Mouse (Mus musculus) forebrain, embryonic 14.5 days (tissue): Measurements from ENCODE around the gene Armh1. TPM values are rescaled to one million over a fixed set of nuclear protein-coding genes. Genes with fewer than 3 reads are reported as not detected.

ENCODE experiments used
- ATAC-seq: fragments of 200-750 bp; cut with Nextera tagmentation; 2 replicates; pipeline ENCODE4 v1.8.0; 2017; ENCODE audit warnings: mild to moderate bottlenecking, moderate library complexity
- DNase-seq: peaks from one replicate; pipeline ENCODE4 v3.0.0-alpha.2; 2015; ENCODE audit warnings: low spot score
- H3K27ac ChIP-seq: fragments of 300-500 bp; sonication (generic); 2 replicates; pipeline ENCODE4 v1.5.1; 2014; ENCODE audit warnings: low read depth, mild to moderate bottlenecking, control low read depth, low read length, moderate library complexity
- H3K27me3 ChIP-seq: fragments of 300-500 bp; sonication (generic); replicated peaks from 2 replicates; pipeline ENCODE4 v1.6.1; 2014; ENCODE audit warnings: low read length, control low read depth, mixed read lengths; ENCODE audit not compliant: control insufficient read depth, insufficient read depth
- H3K36me3 ChIP-seq: fragments of 300-500 bp; sonication (generic); 2 replicates; pipeline ENCODE4 v1.6.1; 2014; ENCODE audit warnings: low read length, control low read depth; ENCODE audit not compliant: control insufficient read depth, insufficient read depth
- H3K4me1 ChIP-seq: fragments of 300-500 bp; sonication (generic); 2 replicates; pipeline ENCODE4 v1.6.1; 2014; ENCODE audit warnings: antibody characterized with exemption, low read length, control low read depth; ENCODE audit not compliant: control insufficient read depth, insufficient read depth
- H3K4me2 ChIP-seq: fragments of 300-500 bp; sonication (generic); 2 replicates; pipeline ENCODE4 v1.6.1; 2014; ENCODE audit warnings: mild to moderate bottlenecking, control low read depth, low read length
- H3K4me3 ChIP-seq: fragments of 300-500 bp; sonication (generic); 2 replicates; pipeline ENCODE4 v1.5.1; 2014; ENCODE audit warnings: low read depth, low read length, control low read depth
- H3K9ac ChIP-seq: fragments of 300-500 bp; sonication (generic); 2 replicates; pipeline ENCODE4 v1.6.1; 2014; ENCODE audit warnings: mild to moderate bottlenecking, low read length, control low read depth, moderate library complexity
- H3K9me3 ChIP-seq: fragments of 300-500 bp; sonication (generic); replicated peaks from 2 replicates; pipeline ENCODE4 v1.6.1; 2016; ENCODE audit warnings: low read length, control low read depth, mixed read lengths; ENCODE audit not compliant: control insufficient read depth
- WGBS: fragments of 180-500 bp; shearing (Covaris S2); extraction: QIAGEN DNeasy Blood & Tissue Kit; methylation state at CpG from one replicate; pipeline ENCODE4 v1.1.7; 2014; 5-methylcytosine and 5-hydroxymethylcytosine counted together
- polyA plus RNA-seq: library from polyadenylated mRNA; unstranded; fragments of >200 nt; fragmentation: Nextera tagmentation; extraction: Ambion mirVana; gene quantifications from 2 replicates; pipeline ENCODE4 v1.2.1, GENCODE M21; 2014

Gene Armh1
- polyA plus RNA-seq, 1 experiment from 2014 or later, result 0.81 TPM

- no peaks in the 10 kb centered on the region for H3K27me3 ChIP-seq
- ATAC-seq, result no peak
- no peak overlapping the region for H3K4me2 ChIP-seq
- no peaks in the 10 kb centered on the region for H3K9me3 ChIP-seq
- H3K9ac ChIP-seq, result no peak overlapping the region
- no peak for DNase-seq
- no peaks in the 10 kb centered on the region for H3K36me3 ChIP-seq
- WGBS, result 42% methylated on average over 6 of the region's 6 CpGs
- H3K4me3 ChIP-seq, result no peak overlapping the region
- peaks cover 5% of the 10 kb centered on the region for H3K4me1 ChIP-seq
- H3K27ac ChIP-seq, result no peak overlapping the region
Measured at GRCm38 (mm10) chr4:117254672-117255071, 2.7 kb upstream of the Armh1 start.

GRCm38 (mm10) chr4:117254017-117254627, 2.2 kb upstream of the Armh1 start:
- Histone ChIP-seq H3K9me3 (no peaks in the 10 kb centered on the region), H3K27me3 (no peaks in the 10 kb centered on the region), H3K36me3 (no peaks in the 10 kb centered on the region), H3K9ac (no peak overlapping the region), H3K4me1 (peaks cover 5% of the 10 kb centered on the region), H3K4me3 (no peak overlapping the region), H3K4me2 (no peak overlapping the region), H3K27ac (no peak overlapping the region)
- DNase-seq (no peak), ATAC-seq (no peak)
- 71% methylated on average over 5 of the region's 5 CpGs for WGBS

GRCm38 (mm10) chr4:117253218-117254016, 1.5 kb upstream of the Armh1 start:
- H3K4me2 ChIP-seq, result no peak overlapping the region
- no peak overlapping the region for H3K4me3 ChIP-seq
- ATAC-seq, result no peak

GRCm38 (mm10) chr4:117252755-117253154, 830 bp upstream of the Armh1 start:
- no peak for ATAC-seq
- no peak for DNase-seq
- H3K27ac ChIP-seq, result no peak overlapping the region
- no peaks in the 10 kb centered on the region for H3K9me3 ChIP-seq
- H3K27me3 ChIP-seq, result no peaks in the 10 kb centered on the region
- H3K9ac ChIP-seq, result no peak overlapping the region; the same call in 1 of the 2 replicates
- peak overlapping the region; percentile 63 for H3K4me2 ChIP-seq
- peaks cover 5% of the 10 kb centered on the region for H3K4me1 ChIP-seq
- 85% methylated on average over 5 of the region's 5 CpGs for WGBS
- H3K36me3 ChIP-seq, result no peaks in the 10 kb centered on the region
- H3K4me3 ChIP-seq, result peak overlapping the region; percentile 49; the same call in 1 of the 2 replicates

More at GRCm38 (mm10) chr4:117253218-117254016, 1.5 kb upstream of the Armh1 start:
- Histone ChIP-seq H3K4me1 (peaks cover 5% of the 10 kb centered on the region), H3K27ac (no peak overlapping the region), H3K36me3 (no peaks in the 10 kb centered on the region), H3K9me3 (no peaks in the 10 kb centered on the region), H3K9ac (no peak overlapping the region), H3K27me3 (no peaks in the 10 kb centered on the region)
- DNase-seq, result no peak
- 74% methylated on average over 12 of the region's 12 CpGs for WGBS

- H3K36me3 ChIP-seq, result no peaks in the 10 kb centered on the region
- H3K4me1 ChIP-seq, result peaks cover 5% of the 10 kb centered on the region
- WGBS, result 23% methylated on average over 5 of the region's 5 CpGs
- H3K9ac ChIP-seq, result peak overlapping the region; percentile 63
- DNase-seq (no peak), ATAC-seq (peak; percentile 47)
- H3K27me3 ChIP-seq, result no peaks in the 10 kb centered on the region
- peak overlapping the region; percentile 49 for H3K4me3 ChIP-seq
- H3K4me2 ChIP-seq, result peak overlapping the region; percentile 63
- H3K27ac ChIP-seq, result peak overlapping the region; percentile 40; the same call in 1 of the 2 replicates
- no peaks in the 10 kb centered on the region for H3K9me3 ChIP-seq
Measured at GRCm38 (mm10) chr4:117252351-117252750, 426 bp upstream of the Armh1 start.

GRCm38 (mm10) chr4:117250982-117251381, 943 bp downstream of the Armh1 start:
- Histone ChIP-seq H3K9ac (no peak overlapping the region), H3K9me3 (no peaks in the 10 kb centered on the region), H3K27me3 (no peaks in the 10 kb centered on the region), H3K27ac (no peak overlapping the region), H3K36me3 (no peaks in the 10 kb centered on the region), H3K4me3 (peak overlapping the region; percentile 49; the same call in 1 of the 2 replicates), H3K4me1 (peaks cover 5% of the 10 kb centered on the region), H3K4me2 (no peak overlapping the region)
- 78% methylated on average over 1 of the region's 1 CpGs for WGBS
- DNase-seq, result no peak
- no peak for ATAC-seq

- Histone ChIP-seq H3K9ac (no peak overlapping the region), H3K4me2 (no peak overlapping the region), H3K36me3 (no peaks in the 10 kb centered on the region), H3K27ac (no peak overlapping the region), H3K4me1 (no peaks in the 10 kb centered on the region), H3K4me3 (no peak overlapping the region), H3K27me3 (no peaks in the 10 kb centered on the region), H3K9me3 (no peaks in the 10 kb centered on the region)
- DNase-seq (peak; percentile 61), ATAC-seq (no peak)
- WGBS, result 62% methylated on average over 6 of the region's 6 CpGs
Measured at GRCm38 (mm10) chr4:117240867-117241266, 11.1 kb downstream of the Armh1 start.

- Histone ChIP-seq H3K36me3 (no peaks in the 10 kb centered on the region), H3K4me3 (no peak overlapping the region), H3K9me3 (no peaks in the 10 kb centered on the region), H3K4me1 (no peaks in the 10 kb centered on the region), H3K9ac (no peak overlapping the region), H3K4me2 (no peak overlapping the region), H3K27me3 (no peaks in the 10 kb centered on the region), H3K27ac (no peak overlapping the region)
- ATAC-seq (no peak), DNase-seq (no peak)
- 54% methylated on average over 2 of the region's 2 CpGs for WGBS
Measured at GRCm38 (mm10) chr4:117239153-117239552, 12.8 kb downstream of the Armh1 start.

GRCm38 (mm10) chr4:117235822-117236221, 16.1 kb downstream of the Armh1 start:
- Histone ChIP-seq H3K4me2 (no peak overlapping the region), H3K9me3 (no peaks in the 10 kb centered on the region), H3K27me3 (no peaks in the 10 kb centered on the region), H3K27ac (no peak overlapping the region), H3K4me1 (no peaks in the 10 kb centered on the region), H3K36me3 (no peaks in the 10 kb centered on the region), H3K4me3 (no peak overlapping the region), H3K9ac (no peak overlapping the region)
- 53% methylated on average over 4 of the region's 4 CpGs for WGBS
- DNase-seq, result peak; percentile 43
- no peak for ATAC-seq
